Mouse (Mus musculus): ENCODE data around the gene Usp53.

GRCm38 (mm10) chr3:122996968-122997367, 12.7 kb upstream of the Usp53 start:
- TF ChIP-seq CTCF (IDR thresholded peaks at IDR 0.05; ENCODE audit: low read depth, low read length) (no peak), POLR2A (IDR thresholded peaks at IDR 0.05; ENCODE audit: insufficient read depth, low read length) (no peak)
